ENCODE assay signal across 8 mouse cellular contexts in the genomic region with DNA sequence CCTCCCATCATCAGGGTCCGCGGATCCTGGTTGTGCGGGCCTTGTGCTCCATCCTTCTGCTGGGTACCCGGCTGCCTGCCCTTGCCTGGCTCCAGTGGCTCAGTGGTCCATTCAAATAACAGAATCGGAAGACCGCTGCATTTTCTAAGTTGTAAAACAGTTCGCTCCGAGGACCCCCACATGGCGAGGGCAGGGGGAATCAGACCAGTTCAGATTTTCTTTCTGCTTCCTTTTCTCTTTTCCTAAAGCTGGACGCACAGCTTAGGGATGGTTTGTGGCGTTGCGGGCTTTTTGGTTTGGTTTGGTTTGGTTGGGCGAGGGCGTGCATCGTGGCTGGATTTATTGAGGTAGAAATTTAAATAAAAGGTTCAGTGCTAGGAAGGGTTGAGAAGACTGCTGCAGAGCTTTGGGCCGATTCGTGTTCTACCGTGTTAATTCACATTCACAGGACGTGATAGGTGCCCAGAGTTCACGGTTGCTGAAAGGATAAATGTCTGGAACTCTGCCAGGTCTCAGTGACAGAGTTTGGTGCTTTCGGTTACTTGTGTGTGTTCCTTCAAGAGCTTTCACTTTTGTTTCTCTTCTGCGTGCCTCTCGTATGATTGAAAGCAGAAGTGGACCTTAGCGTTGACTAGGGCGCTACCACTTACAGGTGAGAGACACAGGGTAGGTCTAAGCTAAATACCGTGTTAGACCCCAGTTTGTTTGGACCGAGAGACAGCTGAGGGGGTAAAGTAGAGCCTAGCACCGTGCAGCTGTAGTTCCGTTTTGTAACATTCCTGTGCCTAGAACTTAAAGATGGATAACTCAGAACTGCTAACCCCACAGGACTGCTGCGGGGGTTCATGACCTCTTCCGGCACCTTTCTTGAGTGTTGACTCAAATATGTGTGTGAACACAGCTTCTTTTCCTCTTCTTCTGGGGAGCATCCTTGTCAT.
A peak's percentile ranks its signal among the peaks of the same experiment; 100 is the strongest.
DNase-seq lines count a peak whose midpoint lies in the region; ATAC-seq and TF ChIP-seq lines count a peak whose summit lies in the region.

No protein-coding gene starts in this region.

- peaks cover 8% of the 10 kb centered on the region; the same call in 1 of the 2 replicates for H3K79me2 ChIP-seq in liver, adult 2 months (ENCODE audit: control insufficient read depth, insufficient read depth, low read length)

- ATAC-seq in hindbrain, embryonic 15.5 days (ENCODE audit: low FRiP score, low read depth), result peak; percentile 27
- ATAC-seq in midbrain, embryonic 11.5 days (ENCODE audit: low FRiP score), result peak; percentile 2; the same call in 1 of the 2 replicates

- intact Hi-C loops in left cerebral cortex, postnatal 4 days (cut with DNase I), result no loop called here

- no peaks in the 10 kb centered on the region for H3K27me3 ChIP-seq in liver, adult 2 months (ENCODE audit: control insufficient read depth, insufficient read depth, low read length)
- no peaks in the 10 kb centered on the region for H3K27me3 ChIP-seq in hindbrain, embryonic 15.5 days
- no peaks in the 10 kb centered on the region for H3K27me3 ChIP-seq in midbrain, embryonic 11.5 days (ENCODE audit: control insufficient read depth, insufficient read depth, low read length)

- DNase-seq in liver, adult 2 months (ENCODE audit: extremely low read depth, low read depth, low spot score), result peak; percentile 92
- DNase-seq in liver, result no peak
- peak; percentile 79 for DNase-seq in cerebellum, adult 9-10 months
- DNase-seq in frontal cortex, adult 2 months (ENCODE audit: extremely low spot score in 1 of 2, low spot score in 1 of 2), result peak; percentile 41 to 59
- peak; percentile 27 for DNase-seq in left cerebral cortex, postnatal 4 days
- peak; percentile 94 for DNase-seq in midbrain, embryonic 11.5 days (ENCODE audit: low spot score, missing footprints)
- peak; percentile 24 to 41 for DNase-seq in spleen, postnatal 14 days (ENCODE audit: low spot score in 2 of 2)

- peak overlapping the region; percentile 85 for H3K4me2 ChIP-seq in hindbrain, embryonic 15.5 days
- H3K4me2 ChIP-seq in midbrain, embryonic 11.5 days, result peak overlapping the region; percentile 86

- H3K9ac ChIP-seq in liver, adult 2 months (ENCODE audit: low read depth, low read length), result peak overlapping the region; percentile 95
- peak overlapping the region; percentile 90 for H3K9ac ChIP-seq in hindbrain, embryonic 15.5 days
- peak overlapping the region; percentile 79 for H3K9ac ChIP-seq in midbrain, embryonic 11.5 days (ENCODE audit: low read length)

- H3K27ac ChIP-seq in liver, adult 2 months (replicated peaks; ENCODE audit: insufficient read depth, low read depth, low read length), result peak overlapping the region; percentile 100
- H3K27ac ChIP-seq in hindbrain, embryonic 15.5 days (replicated peaks), result peak overlapping the region; percentile 96
- peak overlapping the region; percentile 84 for H3K27ac ChIP-seq in midbrain, embryonic 11.5 days (ENCODE audit: low read depth, low read length)

- 1% methylated on average over 31 of the region's 31 CpGs for WGBS in liver, adult 2 months
- WGBS in hindbrain, embryonic 15.5 days, result 11% methylated on average over 31 of the region's 31 CpGs
- 23% methylated on average over 31 of the region's 31 CpGs for WGBS in midbrain, embryonic 11.5 days

- H3K9me3 ChIP-seq in hindbrain, embryonic 15.5 days, result no peaks in the 10 kb centered on the region
- no peaks in the 10 kb centered on the region for H3K9me3 ChIP-seq in midbrain, embryonic 11.5 days (ENCODE audit: control insufficient read depth, low read length)

- H3K36me3 ChIP-seq in liver, adult 2 months (ENCODE audit: control insufficient read depth, insufficient read depth, low read length), result no peaks in the 10 kb centered on the region
- no peaks in the 10 kb centered on the region for H3K36me3 ChIP-seq in hindbrain, embryonic 15.5 days
- H3K36me3 ChIP-seq in midbrain, embryonic 11.5 days (ENCODE audit: control insufficient read depth, insufficient read depth, low read length), result no peaks in the 10 kb centered on the region

- TF ChIP-seq CTCF in liver, adult 2 months (IDR thresholded peaks at IDR 0.05; ENCODE audit: low read depth, low read length), result no peak

- H3K4me3 ChIP-seq in liver, adult 2 months (ENCODE audit: insufficient read depth, low read depth, low read length), result peak overlapping the region; percentile 97
- H3K4me3 ChIP-seq in hindbrain, embryonic 15.5 days, result peak overlapping the region; percentile 92
- H3K4me3 ChIP-seq in midbrain, embryonic 11.5 days (ENCODE audit: low read depth, low read length), result peak overlapping the region; percentile 88

- TF ChIP-seq POLR2A in liver, adult 2 months (IDR thresholded peaks at IDR 0.05; ENCODE audit: extremely low read depth, insufficient read depth, low read length), result no peak

- peaks cover 10% of the 10 kb centered on the region for H3K4me1 ChIP-seq in liver, adult 2 months (ENCODE audit: control insufficient read depth, insufficient read depth, low read length)
- H3K4me1 ChIP-seq in hindbrain, embryonic 15.5 days (replicated peaks), result peaks cover 39% of the 10 kb centered on the region
- H3K4me1 ChIP-seq in midbrain, embryonic 11.5 days (ENCODE audit: control insufficient read depth, insufficient read depth, low read length), result peaks cover 13% of the 10 kb centered on the region
